In genomic region chr10:80147719-80148601, GRCm38 (mm10) we compare ENCODE assay signal across 8 mouse cellular contexts. TPM values are rescaled to one million over a fixed set of nuclear protein-coding genes. Genes with fewer than 3 reads are reported as not detected.
DNase-seq lines count a peak whose midpoint lies in the region; ATAC-seq and TF ChIP-seq lines count a peak whose summit lies in the region.

Midn (plus strand) TSS chr10:80148272.

- H3K79me3 ChIP-seq in C2C12 (ENCODE audit: low read depth), result peaks cover 59% of the 10 kb centered on the region

- peak; percentile 91 for DNase-seq in adrenal gland, postnatal 25 days
- DNase-seq in kidney, postnatal 10 days, result peak; percentile 93
- no peak for DNase-seq in liver, embryonic 14.5 days (ENCODE audit: low read depth in 3 of 3, low spot score in 3 of 3)
- peak; percentile 45 to 61 for DNase-seq in natural killer cell, adult 2 months (ENCODE audit: low spot score in 2 of 2)
- DNase-seq in testis, postnatal 14 days (ENCODE audit: low spot score), result peak; percentile 75

- no peaks in the 10 kb centered on the region for H3K27me3 ChIP-seq in C2C12 (ENCODE audit: control insufficient read depth, insufficient read depth, insufficient read length)
- no peaks in the 10 kb centered on the region for H3K27me3 ChIP-seq in erythroblast, embryonic 14.5 days (ENCODE audit: control insufficient read depth)
- no peaks in the 10 kb centered on the region for H3K27me3 ChIP-seq in heart, embryonic 15.5 days
- H3K27me3 ChIP-seq in liver, embryonic 14.5 days (ENCODE audit: control insufficient read depth, insufficient read depth, low read length), result no peaks in the 10 kb centered on the region

- ATAC-seq in heart, embryonic 15.5 days (replicated peaks; ENCODE audit: insufficient number of reproducible peaks, insufficient read depth, low FRiP score, low read depth), result peak; percentile 51
- ATAC-seq in liver, embryonic 14.5 days (ENCODE audit: insufficient read depth), result peak; percentile 32

- peaks cover 67% of the 10 kb centered on the region for H3K36me3 ChIP-seq in C2C12 (ENCODE audit: control insufficient read depth, insufficient read depth)
- H3K36me3 ChIP-seq in erythroblast, embryonic 14.5 days (ENCODE audit: control insufficient read depth), result peaks cover 80% of the 10 kb centered on the region
- peaks cover 40% of the 10 kb centered on the region for H3K36me3 ChIP-seq in heart, embryonic 15.5 days
- peaks cover 27% of the 10 kb centered on the region for H3K36me3 ChIP-seq in liver, embryonic 14.5 days (replicated peaks; ENCODE audit: control insufficient read depth, insufficient read depth, low read depth)

- TF ChIP-seq EP300 in liver, embryonic 14.5 days (IDR thresholded peaks at IDR 0.05; ENCODE audit: low read depth), result no peak

- under 1% methylated on average over 40 of the region's 42 CpGs for WGBS in heart, embryonic 15.5 days
- 2% methylated on average over 37 of the region's 42 CpGs for WGBS in liver, embryonic 14.5 days (ENCODE audit: insufficient replicate concordance)

- H3K9ac ChIP-seq in heart, embryonic 15.5 days, result peak within 1 kb of the TSS; percentile 86
- peak within 1 kb of the TSS; percentile 81 for H3K9ac ChIP-seq in liver, embryonic 14.5 days (replicated peaks)

- peak within 1 kb of the TSS; percentile 95 for H3ac ChIP-seq in C2C12 (ENCODE audit: control insufficient read depth, insufficient read length, low read depth)

- peak within 1 kb of the TSS; percentile 80 for H3K4me2 ChIP-seq in heart, embryonic 15.5 days
- H3K4me2 ChIP-seq in liver, embryonic 14.5 days (ENCODE audit: low read depth), result peak within 1 kb of the TSS; percentile 99

- peaks cover 96% of the 10 kb centered on the region for H3K4me1 ChIP-seq in erythroblast, embryonic 14.5 days (ENCODE audit: control insufficient read depth)
- H3K4me1 ChIP-seq in heart, embryonic 15.5 days (replicated peaks), result peaks cover 66% of the 10 kb centered on the region
- peaks cover 24 to 29% of the 10 kb centered on the region in 2 experiments for H3K4me1 ChIP-seq in liver, embryonic 14.5 days (replicated peaks; ENCODE audit: control insufficient read depth in 2 of 2, insufficient read depth in 2 of 2, low read length in 1 of 2)

- H3K27ac ChIP-seq in heart, embryonic 15.5 days, result peak within 1 kb of the TSS; percentile 100
- peak within 1 kb of the TSS; percentile 94 for H3K27ac ChIP-seq in liver, embryonic 14.5 days

- H3K79me2 ChIP-seq in C2C12 (ENCODE audit: control insufficient read depth, insufficient read depth), result peaks cover 85% of the 10 kb centered on the region

- peak; percentile 64 for TF ChIP-seq CTCF in C2C12 (IDR thresholded peaks at IDR 0.05; ENCODE audit: control insufficient read depth, insufficient read depth, insufficient read length)
- TF ChIP-seq CTCF in liver, embryonic 14.5 days (IDR thresholded peaks at IDR 0.05; ENCODE audit: low read depth), result peak; percentile 73

- H3K4me3 ChIP-seq in C2C12 (ENCODE audit: insufficient read depth, poor library complexity, severe bottlenecking), result peak within 1 kb of the TSS; percentile 93
- peak within 1 kb of the TSS; percentile 95 for H3K4me3 ChIP-seq in erythroblast, embryonic 14.5 days (replicated peaks)
- peak within 1 kb of the TSS; percentile 76 for H3K4me3 ChIP-seq in heart, embryonic 15.5 days
- peak within 1 kb of the TSS; percentile 72 to 90 for H3K4me3 ChIP-seq in liver, embryonic 14.5 days (ENCODE audit: insufficient read depth in 1 of 2, low read depth in 2 of 2, low read length in 2 of 2)

- H3K9me3 ChIP-seq in erythroblast, embryonic 14.5 days (ENCODE audit: control insufficient read depth, low read length), result no peaks in the 10 kb centered on the region
- no peaks in the 10 kb centered on the region for H3K9me3 ChIP-seq in heart, embryonic 15.5 days (replicated peaks)
- H3K9me3 ChIP-seq in liver, embryonic 14.5 days (ENCODE audit: control insufficient read depth, low read length), result no peaks in the 10 kb centered on the region

TF ChIP-seq in C2C12, 6 proteins besides CTCF, POLR2A, EP300 and RAD21:
- TF ChIP-seq MYOD1 (IDR thresholded peaks at IDR 0.05; ENCODE audit: control insufficient read depth, insufficient read length, low read depth), result peak; percentile 62
- TF ChIP-seq MYOG (IDR thresholded peaks at IDR 0.05; ENCODE audit: control insufficient read depth, extremely low read depth, insufficient read length), result no peak
- no peak for TF ChIP-seq CEBPB (IDR thresholded peaks at IDR 0.05; ENCODE audit: low read depth)
- TF ChIP-seq FOSL1 (IDR thresholded peaks at IDR 0.05; ENCODE audit: insufficient read depth, low read length, poor library complexity, severe bottlenecking), result no peak
- no peak for TF ChIP-seq MAX (IDR thresholded peaks at IDR 0.05)
- TF ChIP-seq USF1 (IDR thresholded peaks at IDR 0.05; ENCODE audit: low read depth), result no peak

RNA-seq across cellular contexts. Expression of gene Midn, which starts in this region (rescaled TPM):
- 77.5 TPM for polyA plus RNA-seq in C2C12 (2012; fragmentation: generic; extraction: Trizol)
- 74.1 and 97.4 TPM in 2 replicates for total RNA-seq in adrenal gland, postnatal 25 days (2021)
- polyA plus RNA-seq in erythroblast, embryonic 14.5 days (2012), result 7.0 and 9.3 TPM in 2 replicates
- polyA plus RNA-seq in heart, embryonic 15.5 days (2015; fragmentation: Nextera tagmentation; extraction: Ambion mirVana), result 11.6 and 16.8 TPM in 2 replicates
- polyA plus RNA-seq in liver, embryonic 14.5 days (2012; rRNA removed), result 9.1 and 10.3 TPM in 2 replicates
- polyA plus RNA-seq in liver, embryonic 14.5 days (2014; fragmentation: Nextera tagmentation; extraction: Ambion mirVana), result 5.1 and 5.7 TPM in 2 replicates

Comparison
In these comparisons a context has a peak if more than half of its experiments do, and no peak if none do; other contexts are left out.
1. DNase-seq: peak in adrenal gland, postnatal 25 days (single experiment), kidney, postnatal 10 days (single experiment), natural killer cell, adult 2 months (2 of 2) and testis, postnatal 14 days (single experiment); none in liver, embryonic 14.5 days (0 of 3).
2. Peak in every context shown above with its lines, with median percentiles within 50 percentile points of each other: H3K4me3 ChIP-seq.